Mouse (Mus musculus) gastrocnemius, postnatal 10 days (tissue): Measurements from ENCODE around the gene Kcnma1. TPM values are rescaled to one million over a fixed set of nuclear protein-coding genes. Genes with fewer than 3 reads are reported as not detected.
A peak's percentile ranks its signal among the peaks of the same experiment; 100 is the strongest.

ENCODE experiments used
- DNase-seq: peaks from one replicate; pipeline ENCODE4 v3.0.0; 2021; ENCODE audit warnings: mixed read lengths
- total RNA-seq, 2 experiments: library from RNA; stranded (reverse); gene quantifications; 2 replicates each; pipeline ENCODE4 v1.2.3; 2021

The Kcnma1 gene
- total RNA-seq, 2 experiments from 2014 or later = 30.1 to 33.2 TPM

DNA sequence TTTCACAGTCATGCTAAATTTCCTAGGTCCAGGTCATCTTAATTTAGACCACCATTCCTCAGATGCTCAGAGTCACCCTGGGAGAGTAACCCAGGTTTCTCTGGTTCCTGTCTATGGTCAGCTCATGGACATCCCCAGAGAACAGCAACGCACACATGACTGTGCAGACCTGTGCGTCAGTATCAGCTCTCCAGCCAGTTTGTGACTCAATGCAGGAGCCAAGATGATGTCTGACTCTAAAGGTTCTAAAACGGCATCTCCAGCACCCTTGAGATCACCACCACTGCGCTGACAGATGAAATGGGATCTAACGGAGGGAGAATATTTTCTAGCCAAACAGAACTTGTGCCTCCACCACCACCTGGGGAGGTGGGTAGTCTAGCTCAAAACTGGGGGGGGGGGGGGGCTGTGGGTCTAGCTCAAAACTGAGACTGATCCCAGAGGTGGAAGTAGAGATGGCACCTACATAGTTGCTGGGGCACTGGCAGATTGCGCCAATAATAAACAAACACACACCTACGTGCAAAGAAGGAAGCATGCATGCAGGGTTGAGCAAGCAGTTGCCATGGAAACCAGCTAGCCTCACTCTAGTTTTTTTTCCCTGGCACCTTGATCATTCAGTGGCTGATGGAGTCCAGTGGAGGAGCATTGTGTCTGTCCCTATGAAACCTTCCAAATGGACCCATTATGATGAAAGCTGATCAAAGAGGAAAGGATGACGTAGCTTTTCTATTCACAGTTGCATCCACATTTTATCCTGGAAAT is 231.3 kb downstream of the Kcnma1 start:
- no peak for DNase-seq

- DNase-seq = no peak
These were observed 239.7 kb downstream of the Kcnma1 start for GRCm38 (mm10) chr14:23774542-23774941.

GRCm38 (mm10) chr14:23772685-23773084 is 241.6 kb downstream of the Kcnma1 start:
- no peak for DNase-seq

DNA sequence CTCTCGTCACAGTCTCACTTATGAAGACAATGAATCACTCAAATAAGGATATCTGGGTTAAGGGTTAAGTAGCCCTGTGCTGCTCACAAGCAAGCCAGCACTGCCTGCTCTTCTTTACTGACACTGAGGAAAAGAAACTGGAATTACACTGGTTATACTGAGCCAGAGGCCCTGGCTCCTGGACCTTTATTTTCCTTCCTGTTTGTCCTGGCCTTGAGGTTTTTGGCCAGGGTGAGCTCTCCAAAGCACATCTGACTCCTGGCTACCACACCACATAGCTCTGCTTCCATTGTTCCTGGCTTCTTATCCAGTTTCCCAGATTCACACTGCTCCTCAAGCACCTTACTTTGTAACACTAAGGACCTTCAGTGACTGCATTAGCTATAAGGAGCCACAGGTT is 242.5 kb downstream of the Kcnma1 start:
- DNase-seq = no peak

- DNase-seq = no peak
These were observed 251.8 kb downstream of the Kcnma1 start for GRCm38 (mm10) chr14:23762471-23762870.

- no peak for DNase-seq
These were observed 254.7 kb downstream of the Kcnma1 start for GRCm38 (mm10) chr14:23759626-23760025.

- no peak for DNase-seq
These were observed 255.9 kb downstream of the Kcnma1 start for GRCm38 (mm10) chr14:23758421-23758820.

DNA sequence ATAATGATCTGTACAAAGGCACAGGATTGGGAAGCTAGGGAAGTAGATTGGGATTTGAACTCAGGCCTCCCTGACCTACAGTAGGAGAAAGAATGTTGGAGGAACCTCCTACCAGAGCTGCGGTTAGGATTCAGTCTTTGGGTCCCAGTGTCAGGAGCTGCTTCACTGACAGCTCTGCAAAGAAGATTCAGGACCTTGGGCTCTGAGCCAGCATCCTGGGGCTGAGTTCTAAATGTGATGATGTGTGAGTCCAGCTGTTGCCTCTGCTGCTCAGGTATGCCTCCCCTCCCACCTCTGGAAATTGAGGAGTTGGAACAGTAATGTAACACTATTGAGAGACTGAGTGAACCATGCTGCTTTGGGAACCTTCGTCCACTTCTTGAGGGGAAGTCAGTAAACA is 266.3 kb downstream of the Kcnma1 start:
- DNase-seq = no peak

- DNase-seq = no peak
These were observed 267.3 kb downstream of the Kcnma1 start for GRCm38 (mm10) chr14:23746976-23747375.

- DNase-seq = no peak
These were observed 272.8 kb downstream of the Kcnma1 start for GRCm38 (mm10) chr14:23741531-23741930.

GRCm38 (mm10) chr14:23734200-23734599 is 280.1 kb downstream of the Kcnma1 start:
- DNase-seq = no peak

DNA sequence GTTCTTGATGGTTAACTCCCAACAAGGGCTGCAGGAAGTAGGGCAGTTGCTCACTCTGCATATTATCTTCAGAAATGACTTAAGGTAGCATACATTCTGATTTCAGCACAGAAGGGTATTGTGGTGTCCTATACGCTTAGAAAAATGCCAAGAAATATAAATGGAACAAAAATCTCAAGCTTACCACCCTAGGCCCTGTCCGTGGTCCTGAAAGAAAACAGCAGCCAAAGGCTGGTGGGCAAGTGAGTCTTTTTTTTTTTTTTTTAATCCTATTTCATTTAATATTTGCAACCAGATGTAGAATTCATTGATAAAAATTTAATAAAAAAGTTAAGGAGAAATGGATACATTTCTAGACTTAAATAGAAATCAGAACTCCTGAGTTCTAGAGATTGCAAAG is 284.9 kb downstream of the Kcnma1 start:
- DNase-seq = no peak

DNA sequence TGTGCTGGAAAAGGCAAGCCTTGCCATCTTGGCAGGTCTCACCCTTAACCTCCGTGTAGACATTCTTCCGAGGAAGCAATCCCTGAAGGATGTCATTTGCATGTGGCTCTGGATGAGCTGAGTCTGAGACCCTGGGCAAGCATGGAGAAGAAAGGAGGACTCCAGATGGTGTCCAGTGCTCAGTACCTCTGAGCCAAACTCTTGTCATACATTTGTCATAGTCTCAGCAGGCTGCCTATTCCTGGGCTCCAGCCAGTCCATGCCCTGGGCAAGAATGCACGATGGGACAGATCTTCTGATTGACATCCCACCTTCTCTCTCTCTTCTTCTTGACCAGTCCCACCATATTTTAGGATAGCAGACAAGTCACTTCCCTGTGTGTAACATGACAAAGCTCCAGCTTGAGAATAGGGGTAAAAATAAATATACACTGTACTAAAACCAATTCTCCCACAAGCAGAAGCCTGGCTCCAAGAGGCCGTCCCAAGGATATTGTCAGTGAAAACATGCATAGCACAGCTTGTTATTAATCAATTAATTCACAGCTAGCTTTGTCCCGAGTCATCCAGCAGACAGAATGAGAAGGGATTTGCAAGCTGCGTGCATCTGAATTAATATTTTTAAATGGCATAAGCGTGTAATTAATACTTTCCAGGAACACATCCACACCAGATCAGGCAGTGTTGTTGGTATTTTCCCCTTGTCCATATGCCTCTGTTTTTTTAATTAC is 290.4 kb downstream of the Kcnma1 start:
- DNase-seq = no peak

DNA sequence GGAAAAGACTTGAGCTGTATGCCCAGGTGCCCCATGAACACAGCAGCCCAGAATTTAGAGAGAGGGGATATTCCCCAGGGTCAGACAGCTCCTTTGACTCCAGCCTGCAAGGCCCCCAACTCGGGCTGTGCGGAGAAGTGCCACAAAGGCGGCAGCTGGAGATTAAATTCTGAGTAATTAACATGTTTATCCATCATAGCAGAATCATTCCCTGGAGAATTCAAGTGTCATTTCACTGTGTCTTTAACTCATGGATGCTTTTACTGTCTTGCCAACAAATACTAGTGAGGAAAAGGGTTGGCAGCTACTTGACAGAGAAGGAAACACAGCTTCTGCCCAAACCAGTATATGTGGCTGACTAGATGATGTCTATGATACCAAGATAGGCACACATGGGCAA is 295.0 kb downstream of the Kcnma1 start:
- DNase-seq = no peak

DNA sequence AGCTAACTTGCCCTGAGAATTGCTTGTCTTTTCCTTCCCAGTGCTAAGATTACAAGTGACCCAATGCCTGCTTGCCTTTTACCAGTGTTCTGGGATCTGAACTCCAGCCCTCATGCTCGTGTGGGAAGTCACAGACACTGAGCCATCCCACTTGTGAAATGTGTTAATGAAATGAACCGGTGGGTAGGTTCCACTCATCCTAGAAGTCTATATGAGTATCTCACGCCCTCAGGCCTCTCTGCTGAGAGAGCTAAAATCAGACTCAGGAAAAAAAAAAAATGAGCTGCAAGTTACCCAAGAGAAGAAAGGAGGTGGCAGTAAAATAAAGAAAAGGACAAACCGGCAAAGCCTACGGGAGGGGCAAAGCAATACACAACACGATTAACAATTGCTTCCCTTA is 295.6 kb downstream of the Kcnma1 start:
- DNase-seq = no peak

GRCm38 (mm10) chr14:23714396-23715131 is 299.7 kb downstream of the Kcnma1 start:
- no peak for DNase-seq

DNA sequence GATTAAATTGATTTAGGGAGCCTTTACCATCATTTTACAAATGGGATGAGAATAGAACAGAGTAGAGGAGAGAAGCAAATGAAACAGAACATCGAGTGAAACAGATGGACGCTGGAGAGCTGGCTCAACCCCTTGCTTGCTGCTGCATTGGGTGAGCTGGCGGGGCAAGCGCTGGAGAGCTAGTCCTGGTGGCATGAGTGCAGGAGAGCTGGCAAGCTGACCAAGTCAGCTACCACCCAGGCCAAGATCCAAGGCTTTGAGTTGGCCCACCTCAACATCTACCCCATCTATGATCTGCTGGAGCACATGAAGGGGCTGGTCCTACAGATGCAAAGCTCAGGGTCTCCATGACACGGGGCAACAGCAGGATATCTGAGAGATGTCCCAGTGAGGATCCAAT is 301.4 kb downstream of the Kcnma1 start:
- no peak for DNase-seq

DNA sequence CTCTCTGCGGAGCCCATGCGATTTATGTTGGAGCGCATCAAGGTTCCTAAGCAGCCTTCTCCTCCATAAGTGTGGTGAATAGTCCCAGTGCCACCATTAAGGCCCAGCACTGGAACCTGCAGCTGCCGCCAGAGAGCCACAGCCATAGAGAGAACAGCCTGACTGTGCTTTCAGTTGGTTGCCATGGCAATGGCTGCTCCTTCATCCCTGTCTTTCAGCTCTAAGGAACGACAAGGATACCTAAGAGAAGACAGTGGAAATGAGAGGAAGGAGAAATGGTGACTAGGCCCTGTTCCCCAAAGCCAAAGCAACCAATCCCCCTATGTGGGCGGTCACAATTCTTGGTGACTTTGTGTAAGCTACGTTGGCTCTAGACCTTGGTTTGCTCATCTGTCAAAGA is 303.3 kb downstream of the Kcnma1 start:
- no peak for DNase-seq

DNA sequence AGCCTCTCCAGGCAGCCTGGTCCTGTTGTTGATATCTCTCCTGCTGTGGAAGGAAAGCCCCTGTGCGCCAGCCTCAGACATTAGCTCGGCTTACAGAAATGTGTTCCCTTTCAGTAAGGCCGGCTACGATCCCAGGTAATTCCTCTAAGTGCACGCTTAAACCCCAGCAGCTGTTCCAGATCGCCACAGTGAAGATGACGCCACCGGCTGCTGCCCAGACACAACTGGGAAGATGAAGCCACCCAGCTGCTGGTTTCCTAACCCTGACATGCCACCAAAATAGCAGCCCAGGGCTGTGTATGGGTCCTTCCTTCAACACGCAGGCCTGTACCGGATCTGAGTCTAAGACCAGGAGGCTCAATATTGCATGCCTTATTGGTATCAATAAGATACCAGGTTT is 307.5 kb downstream of the Kcnma1 start:
- peak; percentile 7 for DNase-seq

- no peak for DNase-seq
These were observed 308.6 kb downstream of the Kcnma1 start for GRCm38 (mm10) chr14:23705647-23706046.

GRCm38 (mm10) chr14:23704303-23704702 is 310.0 kb downstream of the Kcnma1 start:
- DNase-seq = no peak

DNA sequence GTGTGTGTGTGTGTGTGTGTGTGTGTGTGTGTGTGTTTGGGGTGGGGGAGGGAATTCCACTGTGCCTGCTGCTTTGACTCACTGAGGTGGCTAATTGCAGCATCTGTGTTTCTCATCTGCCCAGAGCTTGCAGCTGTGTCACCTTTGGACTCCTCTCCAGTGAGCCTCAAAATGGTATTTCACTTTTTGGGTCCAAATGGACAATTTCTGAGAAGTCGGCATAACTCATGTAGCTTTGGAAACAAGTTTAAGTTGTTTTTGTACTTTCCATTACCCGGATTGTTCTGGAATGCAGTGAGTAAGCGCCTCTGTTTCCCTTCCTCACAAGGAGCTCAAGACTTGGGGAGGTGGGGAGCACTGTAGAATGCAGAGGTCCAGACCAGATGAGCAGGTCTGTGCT is 317.9 kb downstream of the Kcnma1 start:
- no peak for DNase-seq

DNA sequence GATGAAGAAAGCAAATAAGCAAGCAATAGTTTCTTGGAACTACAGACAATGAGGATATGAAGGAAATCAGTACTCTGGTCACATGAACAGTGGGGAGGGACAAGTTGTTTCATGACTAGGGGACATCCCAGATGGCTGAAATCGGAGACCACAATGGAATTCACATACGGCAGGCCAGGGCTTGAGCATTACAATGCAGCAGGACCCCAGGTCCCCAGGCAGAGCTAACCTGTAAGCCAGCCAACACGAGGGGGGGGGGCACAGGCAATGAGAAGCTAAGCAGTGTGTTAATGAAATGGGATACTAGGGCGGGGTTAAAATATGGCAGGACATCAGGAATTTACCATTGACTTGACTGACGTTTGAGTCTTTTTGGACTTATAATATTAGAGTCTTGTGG is 324.6 kb downstream of the Kcnma1 start:
- DNase-seq = peak; percentile 13
